Mouse (Mus musculus): Measurements from ENCODE around the gene Fndc1.

Gene Fndc1

DNA sequence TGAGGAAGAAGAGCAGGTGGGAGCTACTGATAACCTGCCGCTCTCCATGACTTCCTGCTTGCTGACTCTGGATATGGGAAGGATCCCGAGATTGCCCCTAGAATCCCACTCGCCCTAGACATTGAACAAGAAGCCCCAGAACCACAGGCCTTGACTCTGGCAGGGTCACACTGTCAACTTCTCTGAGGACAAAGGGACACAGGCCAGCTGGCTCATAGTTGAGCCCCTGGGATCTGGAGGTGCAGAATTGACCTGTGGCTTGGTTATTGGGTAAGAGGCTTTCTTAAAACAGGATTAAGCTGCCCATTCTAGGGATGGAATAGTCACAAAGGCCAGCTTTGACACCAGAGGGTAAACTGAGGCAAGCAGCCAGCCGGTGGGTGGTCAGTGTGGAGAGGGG lies 136.8 kb downstream of the Fndc1 start:
- DNase-seq (ENCODE audit: low spot score in 2 of 2) = no peak

Measured in right cerebral cortex, postnatal 36 days (tissue).